Mouse (Mus musculus): ENCODE measurements around the gene Dbndd2.

DNA sequence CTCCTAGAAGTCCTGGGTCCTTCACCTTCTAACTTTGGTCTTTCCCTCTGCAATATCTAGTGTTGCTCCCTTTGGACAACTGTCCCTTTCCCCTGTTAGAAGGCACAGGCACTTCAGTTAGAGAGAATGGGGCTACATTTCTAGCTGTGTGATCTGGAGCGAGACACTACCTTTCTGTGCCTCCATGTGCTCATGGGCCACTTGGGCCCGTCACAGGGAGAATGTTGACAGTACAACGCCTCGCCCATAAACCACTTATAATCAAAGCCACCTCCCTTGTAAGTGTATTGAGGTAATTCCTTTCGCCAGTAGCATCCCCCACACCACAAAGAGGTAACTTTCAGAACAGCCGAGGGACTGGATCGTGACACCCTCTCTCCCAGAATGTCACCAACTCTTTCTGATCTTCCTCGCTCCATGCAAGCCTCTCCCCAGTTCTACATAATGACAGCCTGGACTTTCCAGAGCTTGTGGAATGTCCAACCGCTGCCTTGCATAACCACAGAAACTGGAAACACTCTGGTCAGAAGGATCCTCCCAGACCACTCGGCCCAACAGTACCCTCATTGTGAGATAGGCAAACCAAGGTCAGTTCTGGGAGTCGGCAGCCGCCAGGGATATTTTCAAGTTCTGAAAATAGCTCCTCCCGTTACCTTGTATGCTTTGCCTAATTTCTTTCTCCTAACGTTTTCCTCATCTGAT lies 36.4 kb upstream of the Dbndd2 start:
- TF ChIP-seq CTCF (IDR thresholded peaks at IDR 0.05; ENCODE audit: borderline replicate concordance, extremely low read depth, insufficient read depth, insufficient read length) (no peak), POLR2A (IDR thresholded peaks at IDR 0.05; ENCODE audit: borderline replicate concordance, extremely low read depth, insufficient read depth, insufficient read length, poor library complexity, severe bottlenecking) (no peak)
